Mouse (Mus musculus) midbrain, postnatal 0 days (tissue): ENCODE results near the gene Zfp536. TPM values are rescaled to one million over a fixed set of nuclear protein-coding genes. Genes with fewer than 3 reads are reported as not detected.

Source experiments
- ATAC-seq: fragments of 200-750 bp; cut with Nextera tagmentation; 2 replicates; pipeline ENCODE4 v1.8.0; 2017; ENCODE audit warnings: moderate number of reproducible peaks, mild to moderate bottlenecking, moderate TSS enrichment, moderate library complexity; ENCODE audit not compliant: low FRiP score
- DNase-seq: peaks from one replicate; pipeline ENCODE4 v3.0.0-alpha.2; 2015; ENCODE audit warnings: low spot score
- H3K27ac ChIP-seq: fragments of 300-500 bp; sonication (generic); 2 replicates; pipeline ENCODE4 v1.5.1; 2014; ENCODE audit warnings: low read depth, mild to moderate bottlenecking, low read length, mixed read lengths
- H3K27me3 ChIP-seq: fragments of 300-500 bp; sonication (generic); 2 replicates; pipeline ENCODE4 v1.6.1; 2014; ENCODE audit warnings: low read length, control low read depth, mixed read lengths; ENCODE audit not compliant: insufficient read depth
- H3K36me3 ChIP-seq: fragments of 300-500 bp; sonication (generic); 2 replicates; pipeline ENCODE4 v1.6.1; 2014; ENCODE audit warnings: low read length, control low read depth, mixed read lengths; ENCODE audit not compliant: insufficient read depth
- H3K4me1 ChIP-seq: fragments of 300-500 bp; sonication (generic); 2 replicates; pipeline ENCODE4 v1.6.1; 2014; ENCODE audit warnings: mild to moderate bottlenecking, control low read depth, antibody characterized with exemption, low read length, mixed read lengths; ENCODE audit not compliant: insufficient read depth
- H3K4me2 ChIP-seq: fragments of 300-500 bp; sonication (generic); 2 replicates; pipeline ENCODE4 v1.6.1; 2014; ENCODE audit warnings: low read depth, mild to moderate bottlenecking, low read length, mixed read lengths; ENCODE audit not compliant: poor library complexity, severe bottlenecking
- H3K4me3 ChIP-seq: fragments of 300-500 bp; sonication (generic); 2 replicates; pipeline ENCODE4 v1.5.1; 2014; ENCODE audit warnings: low read depth, mild to moderate bottlenecking, low read length, moderate library complexity
- H3K9ac ChIP-seq: fragments of 300-500 bp; sonication (generic); replicated peaks from 2 replicates; pipeline ENCODE4 v1.6.1; 2014; ENCODE audit warnings: mild to moderate bottlenecking, low read length, moderate library complexity, mixed read lengths; ENCODE audit not compliant: poor library complexity, severe bottlenecking
- H3K9me3 ChIP-seq: fragments of 300-500 bp; sonication (generic); 2 replicates; pipeline ENCODE4 v1.6.1; 2016; ENCODE audit warnings: low read length, control low read depth
- CTCF ChIP-seq: IDR thresholded peaks from 2 replicates; pipeline ENCODE4 v1.5.1; 2016; ENCODE audit warnings: antibody characterized with exemption, mild to moderate bottlenecking
- WGBS: fragments of 180-500 bp; shearing (Covaris S2); extraction: QIAGEN DNeasy Blood & Tissue Kit; methylation state at CpG from one replicate; pipeline ENCODE4 v1.1.7; 2014; 5-methylcytosine and 5-hydroxymethylcytosine counted together
- polyA plus RNA-seq: library from polyadenylated mRNA; unstranded; fragments of >200 nt; fragmentation: Nextera tagmentation; extraction: Ambion mirVana; gene quantifications from 2 replicates; pipeline ENCODE4 v1.2.1, GENCODE M21; 2015
- total RNA-seq: library from RNA; depleted of rRNA; stranded (reverse); fragments of >200 nt; gene quantifications from 2 replicates; pipeline ENCODE4 v1.2.3, GENCODE M21; 2014

The Zfp536 gene
- total and polyA plus RNA-seq, 2 experiments from 2014 or later, result 16.4 to 48.2 TPM

DNA sequence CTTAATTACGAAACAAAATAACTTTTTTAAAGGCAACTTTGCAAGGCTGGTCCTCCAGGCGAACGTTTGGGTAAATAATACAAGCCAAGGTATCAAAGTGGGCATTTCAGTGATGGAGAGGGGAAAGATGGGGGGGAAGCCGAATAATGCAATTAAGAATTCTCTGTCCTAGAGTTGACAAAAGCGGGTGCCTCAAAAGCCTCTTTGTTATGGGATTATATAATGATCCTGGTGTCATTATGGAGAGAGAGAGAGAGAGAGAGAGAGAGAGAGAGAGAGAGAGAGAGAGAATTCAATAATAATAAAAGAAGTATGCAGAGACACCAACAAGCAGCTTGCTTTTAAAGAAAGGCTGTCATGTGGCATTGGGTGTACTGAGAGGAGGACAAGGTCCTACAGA, 465 bp upstream of the Zfp536 start:
- ATAC-seq (no peak), DNase-seq (no peak)
- 7% methylated on average over 5 of the region's 5 CpGs for WGBS
- no peaks in the 10 kb centered on the region for H3K36me3 ChIP-seq
- no peak overlapping the region for H3K27ac ChIP-seq
- peak overlapping the region; percentile 59 for H3K4me3 ChIP-seq
- TF ChIP-seq CTCF, result no peak
- H3K9me3 ChIP-seq, result no peaks in the 10 kb centered on the region
- peak overlapping the region; percentile 98 for H3K4me2 ChIP-seq
- H3K9ac ChIP-seq, result no peak overlapping the region
- peaks cover 2% of the 10 kb centered on the region; the same call in 1 of the 2 replicates for H3K4me1 ChIP-seq
- H3K27me3 ChIP-seq, result no peaks in the 10 kb centered on the region

DNA sequence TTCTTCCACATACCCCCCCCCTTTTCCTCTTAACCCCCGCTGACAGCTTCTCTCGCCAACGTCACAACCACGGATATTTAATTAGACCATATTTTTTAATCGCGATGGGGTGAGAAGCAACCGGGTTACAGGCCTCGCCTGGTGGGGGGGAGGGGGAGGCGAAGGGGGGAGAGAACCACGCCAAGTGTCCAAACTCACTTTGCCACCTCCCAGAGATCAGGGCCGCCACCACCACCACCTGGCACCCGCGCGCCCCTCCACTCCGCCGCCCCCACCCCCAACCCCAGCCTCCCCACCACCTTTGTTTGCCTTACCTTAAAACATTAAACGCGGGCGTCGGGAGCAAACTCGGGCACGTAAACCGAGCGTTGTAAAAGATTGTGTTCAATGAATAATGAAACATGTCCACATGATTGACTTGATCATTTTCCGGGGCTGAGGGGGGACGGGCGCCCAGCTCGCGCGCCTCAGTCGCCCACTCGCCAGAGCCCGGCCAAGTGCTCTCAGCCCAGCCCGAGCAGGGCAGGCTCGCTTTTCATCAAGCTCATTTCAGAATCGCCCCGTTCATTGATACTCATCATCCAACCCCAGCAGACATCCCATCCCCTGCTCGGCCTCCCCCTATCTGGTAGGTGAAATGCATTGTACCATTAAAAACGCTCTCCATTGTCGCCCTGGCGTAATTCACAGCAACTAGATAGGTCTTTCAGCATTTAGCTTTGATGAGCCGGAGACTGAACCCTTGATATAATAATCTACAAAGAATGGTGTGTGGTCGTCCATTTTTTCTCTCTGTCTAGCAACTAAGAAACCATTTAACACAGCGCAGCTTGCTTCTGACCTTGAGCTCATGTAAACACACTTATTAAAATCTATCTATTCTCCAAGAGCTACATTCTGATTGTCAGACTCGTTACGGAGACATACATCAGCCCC, 797 bp downstream of the Zfp536 start:
- 0 out of 2 replicates have a peak, but pooled peaks have one; percentile 12 for ATAC-seq
- Histone ChIP-seq H3K9ac (peak overlapping the region; percentile 64), H3K36me3 (no peaks in the 10 kb centered on the region), H3K9me3 (no peaks in the 10 kb centered on the region), H3K4me1 (peaks cover 8% of the 10 kb centered on the region; the same call in 1 of the 2 replicates), H3K27ac (peak overlapping the region; percentile 71), H3K27me3 (no peaks in the 10 kb centered on the region), H3K4me3 (peak overlapping the region; percentile 59), H3K4me2 (peak overlapping the region; percentile 98)
- DNase-seq, result peak; percentile 66
- TF ChIP-seq CTCF, result no peak
- under 1% methylated on average over 45 of the region's 46 CpGs for WGBS

DNA sequence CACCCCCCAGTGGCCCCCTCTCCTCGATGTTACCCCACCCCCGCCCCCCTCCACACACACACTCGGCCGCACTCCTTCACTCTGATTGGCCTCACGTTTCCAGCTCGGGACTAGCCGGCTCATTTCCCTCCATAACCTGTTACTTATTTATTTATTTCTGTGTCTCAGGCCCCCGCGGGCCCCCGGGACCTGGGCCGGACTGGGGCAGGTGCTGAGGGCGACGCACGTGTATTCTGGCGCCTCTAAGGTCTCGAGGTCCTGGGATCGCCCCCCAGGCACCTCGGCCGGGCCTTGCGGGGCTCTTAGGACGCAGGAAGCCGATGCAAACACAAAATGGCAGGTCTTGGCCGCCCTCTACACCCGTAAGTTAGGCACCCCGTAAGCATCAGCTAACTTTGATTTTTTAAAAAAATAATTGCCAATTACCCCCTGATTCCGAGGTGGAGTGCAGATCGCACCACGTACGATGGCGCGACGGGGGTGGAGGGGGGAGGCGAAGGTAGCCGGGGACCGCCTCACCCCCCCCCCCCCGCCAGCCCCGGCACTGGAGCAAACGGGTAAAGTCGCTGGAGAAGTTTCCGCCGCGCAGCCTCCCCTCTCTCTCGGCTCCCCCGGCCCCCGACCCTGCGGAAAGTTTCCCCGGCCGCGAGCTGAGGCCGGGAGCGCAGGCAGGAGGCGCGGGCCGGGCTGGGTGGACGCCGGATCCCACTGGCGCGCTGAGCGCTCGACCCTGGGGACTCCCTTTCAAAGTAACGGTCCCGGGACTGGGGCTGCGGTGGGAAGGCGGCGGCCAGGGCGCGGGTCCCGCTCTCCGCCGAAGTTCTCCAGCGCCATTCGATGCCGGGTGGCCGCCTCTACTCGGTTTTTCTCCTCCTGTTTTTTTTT, 1.7 kb downstream of the Zfp536 start:
- H3K9ac ChIP-seq, result peak overlapping the region; percentile 64
- peak overlapping the region; percentile 59 for H3K4me3 ChIP-seq
- no peaks in the 10 kb centered on the region for H3K36me3 ChIP-seq
- H3K27ac ChIP-seq, result peak overlapping the region; percentile 55
- ATAC-seq (peak; percentile 35; the same call in 1 of the 2 replicates), DNase-seq (peak; percentile 77)
- H3K4me2 ChIP-seq, result peak overlapping the region; percentile 98
- under 1% methylated on average over 49 of the region's 75 CpGs for WGBS
- H3K27me3 ChIP-seq, result no peaks in the 10 kb centered on the region
- peaks cover 8% of the 10 kb centered on the region; the same call in 1 of the 2 replicates for H3K4me1 ChIP-seq
- H3K9me3 ChIP-seq, result no peaks in the 10 kb centered on the region
- no peak for TF ChIP-seq CTCF

DNA sequence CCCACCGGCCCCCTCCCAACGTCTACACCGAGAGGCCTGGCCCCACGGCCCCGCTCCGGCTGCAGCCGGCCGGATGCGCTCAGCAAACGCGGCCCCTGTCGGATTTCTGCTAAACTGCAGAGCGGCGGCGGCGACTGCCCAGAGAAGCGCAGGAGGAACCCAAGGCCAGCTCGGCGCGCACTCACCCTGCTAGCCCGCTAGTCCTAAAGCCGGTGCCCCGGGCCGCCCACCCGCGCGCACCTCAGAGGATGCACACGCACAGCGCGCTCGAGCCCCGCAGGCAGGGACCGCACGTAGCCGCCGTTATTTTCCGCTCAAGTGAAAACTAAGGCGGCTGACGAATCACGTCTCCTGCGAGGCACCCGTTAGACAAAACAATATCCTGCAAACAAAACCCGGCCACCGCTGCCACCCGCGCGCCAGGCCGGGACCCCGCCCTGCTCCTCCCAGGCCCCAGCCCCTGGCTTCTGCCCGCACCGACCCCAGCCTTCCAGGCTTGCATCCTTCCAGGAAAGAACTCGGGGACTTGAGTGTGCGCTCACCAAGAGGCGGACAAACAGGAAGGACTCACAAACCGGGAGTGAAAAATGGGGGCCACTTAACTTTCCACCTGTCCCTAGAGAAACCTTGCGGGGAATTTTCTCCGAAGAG, 2.9 kb downstream of the Zfp536 start:
- peak; percentile 79 for TF ChIP-seq CTCF
- H3K9ac ChIP-seq, result peak overlapping the region; percentile 59
- peak; percentile 80 for ATAC-seq
- H3K9me3 ChIP-seq, result no peaks in the 10 kb centered on the region
- H3K27me3 ChIP-seq, result no peaks in the 10 kb centered on the region
- DNase-seq, result peak; percentile 90
- H3K27ac ChIP-seq, result peak overlapping the region; percentile 59
- no peaks in the 10 kb centered on the region for H3K36me3 ChIP-seq
- H3K4me1 ChIP-seq, result peaks cover 8% of the 10 kb centered on the region; the same call in 1 of the 2 replicates
- peak overlapping the region; percentile 98 for H3K4me2 ChIP-seq
- WGBS, result 0% methylated on average over 49 of the region's 57 CpGs
- peak overlapping the region; percentile 59 for H3K4me3 ChIP-seq
